Mouse (Mus musculus): ENCODE data around the gene Nav2.

DNA sequence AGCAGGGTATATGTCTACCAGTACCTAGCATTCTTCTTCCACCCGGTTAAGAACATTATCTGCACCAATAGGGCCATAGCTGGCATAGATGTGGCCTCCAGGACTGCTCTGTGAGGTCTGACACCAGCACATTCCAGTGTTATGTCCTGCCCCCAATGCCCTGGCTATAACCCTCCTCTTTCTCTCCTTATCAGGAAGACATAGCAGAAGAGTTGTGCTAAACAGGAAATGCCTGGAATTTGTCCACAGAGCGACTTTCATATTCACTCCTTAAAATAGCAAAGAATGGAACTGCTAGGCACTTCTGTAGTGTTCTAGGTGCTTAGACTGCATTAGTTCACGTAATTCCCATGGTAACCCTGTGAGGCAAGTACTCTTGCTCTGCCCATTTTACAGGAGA is 16.7 kb downstream of the Nav2 start:
- TF ChIP-seq CTCF (conservative IDR thresholded peaks at IDR 0.05; ENCODE audit: low read length): no peak
- no peak for TF ChIP-seq NANOG (IDR thresholded peaks at IDR 0.05; ENCODE audit: borderline replicate concordance, low read length)
- no peak for TF ChIP-seq POU5F1 (IDR thresholded peaks at IDR 0.05; ENCODE audit: borderline replicate concordance, low read length)

Measured in E14TG2a.4 (cell line).